Mouse (Mus musculus) midbrain, embryonic 11.5 days (tissue): ENCODE results near the gene Synj2. TPM values are rescaled to one million over a fixed set of nuclear protein-coding genes. Genes with fewer than 3 reads are reported as not detected.

Experiments used
- ATAC-seq: fragments of 200-750 bp; cut with Nextera tagmentation; 2 replicates; pipeline ENCODE4 v1.8.0; 2017; ENCODE audit warnings: moderate TSS enrichment, moderate library complexity; ENCODE audit not compliant: low FRiP score
- DNase-seq: peaks from one replicate; pipeline ENCODE4 v3.0.0; 2015; ENCODE audit warnings: low spot score; ENCODE audit errors: missing footprints
- H3K27ac ChIP-seq: fragments of 300-500 bp; sonication (generic); 2 replicates; pipeline ENCODE4 v1.5.1; 2014; ENCODE audit warnings: low read depth, low read length
- H3K27me3 ChIP-seq: fragments of 300-500 bp; sonication (generic); 2 replicates; pipeline ENCODE4 v1.6.1; 2014; ENCODE audit warnings: mild to moderate bottlenecking, low read length, moderate library complexity, mixed read lengths; ENCODE audit not compliant: control insufficient read depth, insufficient read depth
- H3K36me3 ChIP-seq: fragments of 300-500 bp; sonication (generic); 2 replicates; pipeline ENCODE4 v1.6.1; 2014; ENCODE audit warnings: mild to moderate bottlenecking, low read length, moderate library complexity, mixed read lengths; ENCODE audit not compliant: control insufficient read depth, insufficient read depth
- H3K4me1 ChIP-seq: fragments of 300-500 bp; sonication (generic); 2 replicates; pipeline ENCODE4 v1.6.1; 2014; ENCODE audit warnings: low read length; ENCODE audit not compliant: control insufficient read depth, insufficient read depth
- H3K4me2 ChIP-seq: fragments of 300-500 bp; sonication (generic); 2 replicates; pipeline ENCODE4 v1.6.1; 2014; ENCODE audit warnings: mild to moderate bottlenecking, moderate library complexity
- H3K4me3 ChIP-seq: fragments of 300-500 bp; sonication (generic); 2 replicates; pipeline ENCODE4 v1.5.1; 2014; ENCODE audit warnings: low read depth, low read length
- H3K9ac ChIP-seq: fragments of 300-500 bp; sonication (generic); 2 replicates; pipeline ENCODE4 v1.6.1; 2014; ENCODE audit warnings: low read length
- H3K9me3 ChIP-seq: fragments of 300-500 bp; sonication (generic); 2 replicates; pipeline ENCODE4 v1.6.1; 2016; ENCODE audit warnings: low read length; ENCODE audit not compliant: control insufficient read depth
- WGBS: fragments of 180-500 bp; shearing (Covaris S2); extraction: QIAGEN DNeasy Blood & Tissue Kit; methylation state at CpG from one replicate; pipeline ENCODE4 v1.1.7; 2014; 5-methylcytosine and 5-hydroxymethylcytosine counted together
- polyA plus RNA-seq: library from polyadenylated mRNA; unstranded; fragments of >200 nt; fragmentation: Nextera tagmentation; extraction: Ambion mirVana; gene quantifications from 2 replicates; pipeline ENCODE4 v1.2.1, GENCODE M21; 2014

The Synj2 gene
- polyA plus RNA-seq, 1 experiment from 2014 or later = 0.74 TPM

DNA sequence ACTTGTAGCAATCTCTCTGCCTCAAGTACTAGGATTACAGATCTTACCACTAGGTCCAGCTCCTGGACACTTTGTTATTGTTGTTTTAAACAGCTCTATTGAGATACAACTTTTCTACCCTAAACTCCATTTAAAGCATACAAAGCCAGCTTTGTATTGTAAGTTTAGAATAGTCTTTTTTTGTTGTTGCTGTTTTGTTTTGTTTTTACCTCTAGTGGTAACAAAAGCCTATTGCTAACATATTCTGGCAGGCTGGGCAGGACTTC lies 57.1 kb downstream of the Synj2 start:
- DNase-seq (no peak), ATAC-seq (no peak)
- no peak overlapping the region for H3K4me2 ChIP-seq
- H3K27ac ChIP-seq = no peak overlapping the region
- H3K4me3 ChIP-seq = no peak overlapping the region
- H3K27me3 ChIP-seq = no peaks in the 10 kb centered on the region
- H3K36me3 ChIP-seq = no peaks in the 10 kb centered on the region
- H3K4me1 ChIP-seq = no peaks in the 10 kb centered on the region
- H3K9me3 ChIP-seq = no peaks in the 10 kb centered on the region
- no peak overlapping the region for H3K9ac ChIP-seq

GRCm38 (mm10) chr17:5999039-5999543 lies 58.0 kb downstream of the Synj2 start:
- no peak overlapping the region for H3K27ac ChIP-seq
- H3K4me1 ChIP-seq = no peaks in the 10 kb centered on the region

DNA sequence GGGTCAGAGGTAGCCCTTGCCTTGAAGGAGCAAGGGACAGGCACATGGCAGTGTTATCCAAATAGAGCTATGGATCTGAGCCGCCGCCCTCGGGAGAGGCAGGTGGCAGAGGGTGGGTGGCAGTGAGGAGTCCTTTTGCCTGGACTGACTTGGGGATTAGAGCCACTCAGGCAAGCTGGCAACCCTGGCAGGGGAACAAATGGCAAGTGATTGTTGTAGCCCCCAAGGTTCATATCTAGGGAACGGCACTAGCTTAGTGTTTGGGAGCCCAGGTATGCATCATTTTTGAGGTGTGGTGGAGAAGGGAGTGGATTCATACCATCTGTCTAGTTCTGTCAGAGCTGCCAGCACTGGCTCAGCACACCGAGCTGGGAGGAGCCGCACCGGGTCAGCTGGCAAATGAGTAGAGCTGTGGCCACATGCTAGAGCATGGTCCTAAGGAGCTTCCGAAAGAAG lies 59.8 kb downstream of the Synj2 start:
- ATAC-seq = no peak
- H3K27ac ChIP-seq = no peak overlapping the region
- H3K4me3 ChIP-seq = no peak overlapping the region
- WGBS = 93% methylated on average over 8 of the region's 8 CpGs
- no peak for DNase-seq
- H3K9ac ChIP-seq = no peak overlapping the region
- no peaks in the 10 kb centered on the region for H3K36me3 ChIP-seq
- H3K4me2 ChIP-seq = no peak overlapping the region
- no peaks in the 10 kb centered on the region; the same call in 1 of the 2 replicates for H3K4me1 ChIP-seq
- H3K9me3 ChIP-seq = no peaks in the 10 kb centered on the region
- H3K27me3 ChIP-seq = no peaks in the 10 kb centered on the region

More at GRCm38 (mm10) chr17:5999039-5999543, 58.0 kb downstream of the Synj2 start:
- Histone ChIP-seq H3K9me3 (no peaks in the 10 kb centered on the region), H3K27me3 (no peaks in the 10 kb centered on the region), H3K9ac (no peak overlapping the region), H3K4me3 (no peak overlapping the region), H3K36me3 (no peaks in the 10 kb centered on the region), H3K4me2 (no peak overlapping the region)
- ATAC-seq (no peak), DNase-seq (no peak)
- 82% methylated on average over 5 of the region's 5 CpGs for WGBS

DNA sequence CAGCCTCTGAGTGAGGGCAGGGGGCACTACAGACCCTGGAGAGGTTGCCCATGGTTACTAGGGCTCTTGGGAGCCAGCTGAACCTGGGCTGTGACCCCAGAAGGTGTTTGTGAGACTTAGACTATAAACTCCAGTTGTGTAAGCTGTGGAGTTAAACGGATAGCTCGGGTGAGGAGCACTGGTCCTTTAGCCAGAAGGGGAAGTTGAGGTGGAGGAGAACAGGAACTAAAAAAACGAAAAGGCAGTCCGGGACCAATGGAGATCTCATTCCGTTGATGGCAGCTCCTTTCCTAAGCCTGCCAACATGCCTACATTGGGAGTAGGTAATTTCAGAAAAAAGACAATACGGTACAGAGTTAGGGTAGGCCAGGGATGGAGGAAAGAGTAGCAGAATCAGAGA lies 60.3 kb downstream of the Synj2 start:
- Histone ChIP-seq H3K36me3 (no peaks in the 10 kb centered on the region), H3K9me3 (no peaks in the 10 kb centered on the region), H3K4me2 (no peak overlapping the region), H3K27me3 (no peaks in the 10 kb centered on the region), H3K27ac (no peak overlapping the region), H3K4me1 (no peaks in the 10 kb centered on the region; the same call in 1 of the 2 replicates), H3K9ac (no peak overlapping the region), H3K4me3 (no peak overlapping the region)
- ATAC-seq = no peak
- 88% methylated on average over 6 of the region's 6 CpGs for WGBS
- DNase-seq = no peak

- no peak for ATAC-seq
- Histone ChIP-seq H3K36me3 (no peaks in the 10 kb centered on the region), H3K9me3 (no peaks in the 10 kb centered on the region), H3K4me2 (no peak overlapping the region), H3K27ac (no peak overlapping the region), H3K4me1 (no peaks in the 10 kb centered on the region; the same call in 1 of the 2 replicates), H3K9ac (no peak overlapping the region), H3K27me3 (no peaks in the 10 kb centered on the region), H3K4me3 (no peak overlapping the region)
- WGBS = 90% methylated on average over 7 of the region's 7 CpGs
- no peak for DNase-seq
Observed at GRCm38 (mm10) chr17:6001836-6002235, 60.8 kb downstream of the Synj2 start.

- Histone ChIP-seq H3K4me3 (no peak overlapping the region), H3K4me2 (no peak overlapping the region), H3K27ac (no peak overlapping the region), H3K27me3 (no peaks in the 10 kb centered on the region), H3K36me3 (no peaks in the 10 kb centered on the region), H3K4me1 (no peaks in the 10 kb centered on the region; the same call in 1 of the 2 replicates), H3K9me3 (no peaks in the 10 kb centered on the region), H3K9ac (no peak overlapping the region)
- DNase-seq (no peak), ATAC-seq (no peak)
- 87% methylated on average over 6 of the region's 6 CpGs for WGBS
Observed at GRCm38 (mm10) chr17:6002563-6002962, 61.5 kb downstream of the Synj2 start.

- no peaks in the 10 kb centered on the region; the same call in 1 of the 2 replicates for H3K4me1 ChIP-seq
- no peak overlapping the region for H3K4me3 ChIP-seq
- DNase-seq (no peak), ATAC-seq (no peak)
- no peaks in the 10 kb centered on the region for H3K36me3 ChIP-seq
- no peak overlapping the region for H3K4me2 ChIP-seq
- H3K9ac ChIP-seq = no peak overlapping the region
- 89% methylated on average over 6 of the region's 6 CpGs for whole genome bisulfite sequencing
- H3K27ac ChIP-seq = no peak overlapping the region
- no peaks in the 10 kb centered on the region for H3K27me3 ChIP-seq
- H3K9me3 ChIP-seq = no peaks in the 10 kb centered on the region
Observed at GRCm38 (mm10) chr17:6003661-6004060, 62.6 kb downstream of the Synj2 start.

GRCm38 (mm10) chr17:6005246-6005637 lies 64.2 kb downstream of the Synj2 start:
- Histone ChIP-seq H3K4me1 (no peaks in the 10 kb centered on the region; the same call in 1 of the 2 replicates), H3K4me3 (no peak overlapping the region), H3K4me2 (no peak overlapping the region), H3K27me3 (no peaks in the 10 kb centered on the region), H3K9ac (no peak overlapping the region), H3K27ac (no peak overlapping the region), H3K9me3 (no peaks in the 10 kb centered on the region), H3K36me3 (no peaks in the 10 kb centered on the region)
- WGBS = 15% methylated on average over 11 of the region's 14 CpGs
- ATAC-seq (peak; percentile 54; the same call in 1 of the 2 replicates), DNase-seq (no peak)

DNA sequence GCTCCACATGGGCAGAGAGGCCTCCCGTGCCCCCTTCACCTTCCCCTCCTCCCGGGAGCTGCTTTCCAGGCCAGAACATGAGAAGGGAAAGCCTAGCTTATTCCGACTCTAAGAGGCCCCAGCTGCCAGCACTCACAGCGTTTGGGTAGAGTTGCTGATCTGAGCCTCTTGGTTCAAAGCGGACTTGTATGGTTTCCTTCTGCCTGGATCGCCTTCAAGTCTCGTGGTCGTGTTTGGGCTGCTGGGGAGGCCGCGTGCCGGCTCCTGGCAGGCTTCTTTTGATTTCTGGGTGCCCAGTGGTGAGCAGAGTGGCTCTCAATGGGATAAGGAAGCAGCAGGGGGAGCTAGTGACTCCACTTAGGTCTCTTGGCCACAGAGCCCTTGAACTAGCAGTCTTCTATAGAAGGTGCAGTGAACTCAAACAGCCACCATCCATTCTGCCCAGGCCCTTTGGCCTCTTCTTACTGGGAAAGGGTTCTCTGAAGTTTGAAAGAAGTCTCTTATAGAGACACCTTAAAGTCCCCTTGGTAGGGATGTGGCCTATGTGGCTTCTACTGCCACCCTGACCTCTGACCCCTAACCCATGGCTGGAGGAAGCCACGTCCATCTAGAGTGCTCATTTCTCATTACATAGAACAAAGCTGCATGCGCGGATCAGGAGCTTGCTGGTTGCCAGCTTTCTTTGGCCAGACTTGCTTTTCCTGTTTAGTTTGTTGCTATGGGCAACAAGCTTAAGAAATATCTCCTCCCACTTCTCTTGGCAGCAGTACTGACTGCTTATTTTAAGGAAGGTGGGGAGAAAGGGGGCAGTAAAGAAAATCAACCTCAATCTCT lies 64.8 kb downstream of the Synj2 start:
- no peaks in the 10 kb centered on the region; the same call in 1 of the 2 replicates for H3K4me1 ChIP-seq
- ATAC-seq (0 out of 2 replicates have a peak, but pooled peaks have one; percentile 19), DNase-seq (no peak)
- no peaks in the 10 kb centered on the region for H3K27me3 ChIP-seq
- H3K27ac ChIP-seq = no peak overlapping the region
- WGBS = 34% methylated on average over 14 of the region's 14 CpGs
- no peak overlapping the region for H3K4me2 ChIP-seq
- no peaks in the 10 kb centered on the region for H3K9me3 ChIP-seq
- H3K9ac ChIP-seq = no peak overlapping the region
- no peaks in the 10 kb centered on the region for H3K36me3 ChIP-seq
- no peak overlapping the region for H3K4me3 ChIP-seq
